Mouse (Mus musculus) neutrophil, adult 5-6 weeks (primary cell): Measurements from ENCODE around the gene Afap1. TPM values are rescaled to one million over a fixed set of nuclear protein-coding genes. Genes with fewer than 3 reads are reported as not detected.

Source experiments
- ATAC-seq: fragments of 151-379, 151-347 bp; 2 replicates; pipeline ENCODE4 v1.8.0; 2017; ENCODE audit warnings: mild to moderate bottlenecking, moderate TSS enrichment; ENCODE audit not compliant: insufficient number of reproducible peaks, poor library complexity, low FRiP score, severe bottlenecking; ENCODE audit errors: extremely low read depth
- total RNA-seq: library from RNA; stranded (forward); fragments of 200-1000 nt; gene quantifications from 2 replicates; pipeline ENCODE4 v1.2.3, GENCODE M21; 2017

Gene Afap1
- total RNA-seq, 1 experiment from 2014 or later = 4.2 TPM

GRCm38 (mm10) chr5:35960168-35960567, 67.0 kb downstream of the Afap1 start:
- ATAC-seq = no peak

GRCm38 (mm10) chr5:35961271-35961670, 68.2 kb downstream of the Afap1 start:
- no peak for ATAC-seq

- ATAC-seq = no peak
These were observed 70.5 kb downstream of the Afap1 start for GRCm38 (mm10) chr5:35963635-35964034.

GRCm38 (mm10) chr5:35965036-35965435, 71.9 kb downstream of the Afap1 start:
- no peak for ATAC-seq

- ATAC-seq = no peak
These were observed 76.7 kb downstream of the Afap1 start for GRCm38 (mm10) chr5:35969857-35970256.

- no peak for ATAC-seq
These were observed 77.4 kb downstream of the Afap1 start for GRCm38 (mm10) chr5:35970380-35971105.

GRCm38 (mm10) chr5:35971841-35972578, 78.9 kb downstream of the Afap1 start:
- ATAC-seq = no peak

- no peak for ATAC-seq
These were observed 79.6 kb downstream of the Afap1 start for GRCm38 (mm10) chr5:35972739-35973138.

- no peak for ATAC-seq
These were observed 80.7 kb downstream of the Afap1 start for GRCm38 (mm10) chr5:35973800-35974199.

GRCm38 (mm10) chr5:35974265-35974664, 81.1 kb downstream of the Afap1 start:
- ATAC-seq = no peak

GRCm38 (mm10) chr5:35975681-35976080, 82.6 kb downstream of the Afap1 start:
- ATAC-seq = peak; percentile 31; the same call in 1 of the 2 replicates

- no peak for ATAC-seq
These were observed 87.4 kb downstream of the Afap1 start for GRCm38 (mm10) chr5:35980542-35980941.

GRCm38 (mm10) chr5:35981341-35981740, 88.2 kb downstream of the Afap1 start:
- no peak for ATAC-seq

GRCm38 (mm10) chr5:35981976-35982375, 88.9 kb downstream of the Afap1 start:
- ATAC-seq = no peak

- no peak for ATAC-seq
These were observed 92.5 kb downstream of the Afap1 start for GRCm38 (mm10) chr5:35985611-35986010.

GRCm38 (mm10) chr5:35988085-35988484, 95.0 kb downstream of the Afap1 start:
- ATAC-seq = no peak

- ATAC-seq = no peak
These were observed 96.4 kb downstream of the Afap1 start for GRCm38 (mm10) chr5:35989506-35989905.

- ATAC-seq = no peak
These were observed 97.0 kb downstream of the Afap1 start for GRCm38 (mm10) chr5:35989986-35990735.

GRCm38 (mm10) chr5:36003797-36004196, 110.7 kb downstream of the Afap1 start:
- ATAC-seq = no peak

- no peak for ATAC-seq
These were observed 113.0 kb downstream of the Afap1 start for GRCm38 (mm10) chr5:36006106-36006505.
